Mouse (Mus musculus): ENCODE data around the gene Rab4a. TPM values are rescaled to one million over a fixed set of nuclear protein-coding genes. Genes with fewer than 3 reads are reported as not detected.

Gene Rab4a
- polyA plus RNA-seq, 1 experiment from 2014 or later = 58.7 TPM

DNA sequence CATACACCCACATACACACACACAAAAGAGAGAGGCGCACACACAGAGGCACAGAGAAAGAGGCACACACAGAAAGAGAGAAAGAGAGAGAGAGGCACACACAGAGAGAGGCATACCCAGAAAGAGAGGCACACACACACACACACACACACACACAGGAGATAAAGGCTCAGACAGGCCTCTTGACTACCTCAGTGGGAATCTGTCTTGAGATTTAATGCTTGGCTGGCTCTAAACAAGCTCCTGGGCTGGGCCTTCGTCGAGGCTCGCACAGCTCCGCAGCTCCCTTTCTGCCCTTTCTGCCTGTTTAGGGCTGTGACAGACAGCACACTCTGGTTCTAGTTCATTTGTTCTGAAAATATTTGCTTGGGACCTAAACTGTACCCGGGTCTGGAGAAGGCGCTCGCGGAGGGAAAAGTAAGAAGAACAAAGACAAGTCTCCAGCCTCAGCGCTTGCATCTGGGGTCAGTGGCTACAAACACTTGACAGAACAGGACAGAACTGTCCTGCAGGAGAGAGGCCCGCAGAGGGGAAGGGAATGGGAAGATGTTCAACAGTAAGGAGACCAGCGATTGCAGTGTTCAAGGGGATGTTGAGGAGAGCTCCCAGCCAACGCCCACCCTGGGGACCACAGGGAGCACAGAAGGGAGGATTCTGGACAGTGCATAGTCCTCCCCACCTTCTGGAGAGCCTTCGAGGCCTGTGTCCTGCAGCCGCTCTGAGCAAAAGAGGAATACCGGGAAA, 14.5 kb upstream of the Rab4a start:
- Histone ChIP-seq H3K27me3 (ENCODE audit: control insufficient read depth, insufficient read depth, low read length) (no peaks in the 10 kb centered on the region; the same call in 1 of the 2 replicates), H3K36me3 (ENCODE audit: control insufficient read depth, insufficient read depth, low read length) (no peaks in the 10 kb centered on the region), H3K4me1 (ENCODE audit: control insufficient read depth, insufficient read depth, low read length) (0 out of 2 replicates have a peak, but pooled peaks cover 2% of the 10 kb centered on the region), H3K27ac (ENCODE audit: low read depth, low read length) (no peak overlapping the region), H3K9me3 (replicated peaks; ENCODE audit: control insufficient read depth, low read length) (no peaks in the 10 kb centered on the region), H3K4me2 (no peak overlapping the region), H3K4me3 (ENCODE audit: low read depth, low read length) (no peak overlapping the region), H3K9ac (ENCODE audit: low read depth, low read length) (no peak overlapping the region)
- ATAC-seq (replicated peaks; ENCODE audit: insufficient number of reproducible peaks, low FRiP score, low TSS enrichment) = no peak
- WGBS (ENCODE audit: insufficient replicate concordance) = 72% methylated on average over 16 of the region's 16 CpGs

DNA sequence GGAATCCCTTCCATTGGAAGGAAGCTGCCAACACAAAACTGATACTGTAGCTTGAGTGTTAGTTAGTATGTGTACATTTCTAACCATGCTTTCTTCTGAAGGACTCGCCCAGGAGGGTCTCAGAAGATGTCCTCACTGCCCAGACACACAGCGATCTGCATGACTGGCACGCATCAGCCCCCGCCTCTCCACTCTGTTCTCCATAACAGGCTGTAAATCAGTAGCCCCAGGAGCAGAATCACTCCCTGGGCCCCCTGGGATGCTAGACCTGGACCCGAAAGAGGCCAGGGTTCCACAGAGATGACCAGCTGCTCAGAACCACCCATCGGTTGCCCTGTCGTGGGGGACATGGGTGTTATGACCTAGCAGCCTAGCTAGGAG, 13.9 kb upstream of the Rab4a start:
- no peak overlapping the region for H3K4me2 ChIP-seq
- H3K27me3 ChIP-seq (ENCODE audit: control insufficient read depth, insufficient read depth, low read length) = no peaks in the 10 kb centered on the region; the same call in 1 of the 2 replicates
- ATAC-seq (replicated peaks; ENCODE audit: insufficient number of reproducible peaks, low FRiP score, low TSS enrichment) = no peak
- no peak overlapping the region for H3K9ac ChIP-seq (ENCODE audit: low read depth, low read length)
- no peaks in the 10 kb centered on the region for H3K9me3 ChIP-seq (replicated peaks; ENCODE audit: control insufficient read depth, low read length)
- no peak overlapping the region for H3K27ac ChIP-seq (ENCODE audit: low read depth, low read length)
- 82% methylated on average over 7 of the region's 7 CpGs for WGBS (ENCODE audit: insufficient replicate concordance)
- H3K36me3 ChIP-seq (ENCODE audit: control insufficient read depth, insufficient read depth, low read length) = no peaks in the 10 kb centered on the region
- no peak overlapping the region for H3K4me3 ChIP-seq (ENCODE audit: low read depth, low read length)
- 0 out of 2 replicates have a peak, but pooled peaks cover 2% of the 10 kb centered on the region for H3K4me1 ChIP-seq (ENCODE audit: control insufficient read depth, insufficient read depth, low read length)

GRCm38 (mm10) chr8:123793900-123794299, 11.9 kb upstream of the Rab4a start:
- Histone ChIP-seq H3K27ac (ENCODE audit: low read depth, low read length) (no peak overlapping the region), H3K9me3 (replicated peaks; ENCODE audit: control insufficient read depth, low read length) (no peaks in the 10 kb centered on the region), H3K36me3 (ENCODE audit: control insufficient read depth, insufficient read depth, low read length) (no peaks in the 10 kb centered on the region), H3K4me2 (no peak overlapping the region), H3K4me1 (ENCODE audit: control insufficient read depth, insufficient read depth, low read length) (no peaks in the 10 kb centered on the region), H3K4me3 (ENCODE audit: low read depth, low read length) (no peak overlapping the region), H3K9ac (ENCODE audit: low read depth, low read length) (no peak overlapping the region), H3K27me3 (ENCODE audit: control insufficient read depth, insufficient read depth, low read length) (no peaks in the 10 kb centered on the region; the same call in 1 of the 2 replicates)
- no peak for ATAC-seq (replicated peaks; ENCODE audit: insufficient number of reproducible peaks, low FRiP score, low TSS enrichment)
- WGBS (ENCODE audit: insufficient replicate concordance) = 44% methylated on average over 10 of the region's 10 CpGs

GRCm38 (mm10) chr8:123794766-123795165, 11.0 kb upstream of the Rab4a start:
- H3K9ac ChIP-seq (ENCODE audit: low read depth, low read length) = no peak overlapping the region
- no peaks in the 10 kb centered on the region for H3K4me1 ChIP-seq (ENCODE audit: control insufficient read depth, insufficient read depth, low read length)
- no peak overlapping the region for H3K27ac ChIP-seq (ENCODE audit: low read depth, low read length)
- 64% methylated on average over 4 of the region's 4 CpGs for WGBS (ENCODE audit: insufficient replicate concordance)
- ATAC-seq (replicated peaks; ENCODE audit: insufficient number of reproducible peaks, low FRiP score, low TSS enrichment) = no peak
- H3K36me3 ChIP-seq (ENCODE audit: control insufficient read depth, insufficient read depth, low read length) = no peaks in the 10 kb centered on the region
- no peak overlapping the region for H3K4me3 ChIP-seq (ENCODE audit: low read depth, low read length)
- H3K27me3 ChIP-seq (ENCODE audit: control insufficient read depth, insufficient read depth, low read length) = no peaks in the 10 kb centered on the region
- H3K9me3 ChIP-seq (replicated peaks; ENCODE audit: control insufficient read depth, low read length) = no peaks in the 10 kb centered on the region
- no peak overlapping the region for H3K4me2 ChIP-seq

DNA sequence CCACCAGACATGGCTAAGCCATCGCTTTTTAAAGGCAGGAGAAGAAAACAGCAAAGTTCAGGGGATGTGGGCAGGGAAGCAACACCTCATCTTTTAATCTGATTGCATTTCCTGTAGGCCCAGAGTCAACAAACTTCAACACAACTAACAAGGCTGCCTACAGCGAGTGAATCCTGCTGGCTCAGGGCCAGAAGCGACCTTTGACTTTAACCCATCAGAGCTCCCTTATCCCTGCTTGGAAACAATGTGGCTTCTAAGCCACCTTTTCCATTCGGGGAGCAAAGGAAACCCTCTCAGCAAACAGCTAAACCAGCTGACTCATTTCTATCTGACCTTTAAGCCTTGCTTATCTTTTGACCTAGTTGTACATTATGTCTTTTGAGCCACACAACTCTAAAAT, 9.0 kb upstream of the Rab4a start:
- Histone ChIP-seq H3K27me3 (ENCODE audit: control insufficient read depth, insufficient read depth, low read length) (no peaks in the 10 kb centered on the region), H3K36me3 (ENCODE audit: control insufficient read depth, insufficient read depth, low read length) (no peaks in the 10 kb centered on the region), H3K4me3 (ENCODE audit: low read depth, low read length) (no peak overlapping the region), H3K9ac (ENCODE audit: low read depth, low read length) (no peak overlapping the region), H3K9me3 (replicated peaks; ENCODE audit: control insufficient read depth, low read length) (no peaks in the 10 kb centered on the region), H3K4me1 (ENCODE audit: control insufficient read depth, insufficient read depth, low read length) (no peaks in the 10 kb centered on the region), H3K4me2 (no peak overlapping the region), H3K27ac (ENCODE audit: low read depth, low read length) (no peak overlapping the region)
- 34% methylated on average over 4 of the region's 4 CpGs for WGBS (ENCODE audit: insufficient replicate concordance)
- ATAC-seq (replicated peaks; ENCODE audit: insufficient number of reproducible peaks, low FRiP score, low TSS enrichment) = no peak

- no peak for ATAC-seq (replicated peaks; ENCODE audit: insufficient number of reproducible peaks, low FRiP score, low TSS enrichment)
- no peaks in the 10 kb centered on the region for H3K9me3 ChIP-seq (replicated peaks; ENCODE audit: control insufficient read depth, low read length)
- WGBS (ENCODE audit: insufficient replicate concordance) = 74% methylated on average over 15 of the region's 15 CpGs
- H3K27ac ChIP-seq (ENCODE audit: low read depth, low read length) = no peak overlapping the region
- no peak overlapping the region for H3K4me2 ChIP-seq
- H3K4me1 ChIP-seq (ENCODE audit: control insufficient read depth, insufficient read depth, low read length) = no peaks in the 10 kb centered on the region
- H3K27me3 ChIP-seq (ENCODE audit: control insufficient read depth, insufficient read depth, low read length) = no peaks in the 10 kb centered on the region
- no peak overlapping the region for H3K4me3 ChIP-seq (ENCODE audit: low read depth, low read length)
- H3K36me3 ChIP-seq (ENCODE audit: control insufficient read depth, insufficient read depth, low read length) = no peaks in the 10 kb centered on the region
- H3K9ac ChIP-seq (ENCODE audit: low read depth, low read length) = no peak overlapping the region
Observed at GRCm38 (mm10) chr8:123797928-123798327, 7.9 kb upstream of the Rab4a start.

GRCm38 (mm10) chr8:123799434-123799833, 6.4 kb upstream of the Rab4a start:
- ATAC-seq (replicated peaks; ENCODE audit: insufficient number of reproducible peaks, low FRiP score, low TSS enrichment) = no peak
- H3K9me3 ChIP-seq (replicated peaks; ENCODE audit: control insufficient read depth, low read length) = no peaks in the 10 kb centered on the region
- H3K9ac ChIP-seq (ENCODE audit: low read depth, low read length) = no peak overlapping the region
- WGBS (ENCODE audit: insufficient replicate concordance) = 79% methylated on average over 6 of the region's 6 CpGs
- H3K27ac ChIP-seq (ENCODE audit: low read depth, low read length) = no peak overlapping the region
- H3K4me1 ChIP-seq (ENCODE audit: control insufficient read depth, insufficient read depth, low read length) = no peaks in the 10 kb centered on the region
- no peaks in the 10 kb centered on the region for H3K27me3 ChIP-seq (ENCODE audit: control insufficient read depth, insufficient read depth, low read length)
- H3K36me3 ChIP-seq (ENCODE audit: control insufficient read depth, insufficient read depth, low read length) = no peaks in the 10 kb centered on the region
- no peak overlapping the region for H3K4me2 ChIP-seq
- no peak overlapping the region for H3K4me3 ChIP-seq (ENCODE audit: low read depth, low read length)

GRCm38 (mm10) chr8:123799885-123800284, 5.9 kb upstream of the Rab4a start:
- WGBS (ENCODE audit: insufficient replicate concordance) = 56% methylated on average over 3 of the region's 3 CpGs
- Histone ChIP-seq H3K36me3 (ENCODE audit: control insufficient read depth, insufficient read depth, low read length) (no peaks in the 10 kb centered on the region), H3K4me2 (no peak overlapping the region), H3K4me1 (ENCODE audit: control insufficient read depth, insufficient read depth, low read length) (no peaks in the 10 kb centered on the region), H3K27me3 (ENCODE audit: control insufficient read depth, insufficient read depth, low read length) (no peaks in the 10 kb centered on the region), H3K9me3 (replicated peaks; ENCODE audit: control insufficient read depth, low read length) (no peaks in the 10 kb centered on the region), H3K27ac (ENCODE audit: low read depth, low read length) (no peak overlapping the region), H3K9ac (ENCODE audit: low read depth, low read length) (no peak overlapping the region), H3K4me3 (ENCODE audit: low read depth, low read length) (no peak overlapping the region)
- ATAC-seq (replicated peaks; ENCODE audit: insufficient number of reproducible peaks, low FRiP score, low TSS enrichment) = no peak

DNA sequence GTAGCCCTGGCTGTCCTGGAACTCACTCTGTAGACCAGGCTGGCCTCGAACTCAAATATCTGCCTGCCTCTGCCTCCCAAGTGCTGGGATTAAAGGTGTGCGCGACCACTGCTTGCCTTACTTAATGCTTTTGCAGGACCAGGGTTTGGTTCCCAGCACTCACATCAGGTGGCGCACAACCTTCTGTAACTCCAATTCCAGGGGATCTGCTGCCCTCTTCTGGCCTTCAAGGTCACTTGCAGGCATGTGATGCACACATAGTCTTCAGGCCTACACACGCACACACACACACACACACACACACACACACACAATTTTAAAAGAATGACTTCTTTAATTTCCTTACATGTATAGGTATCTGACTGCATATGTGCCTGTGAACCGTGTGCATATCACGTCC, 4.9 kb upstream of the Rab4a start:
- H3K27me3 ChIP-seq (ENCODE audit: control insufficient read depth, insufficient read depth, low read length) = no peaks in the 10 kb centered on the region
- no peaks in the 10 kb centered on the region for H3K9me3 ChIP-seq (replicated peaks; ENCODE audit: control insufficient read depth, low read length)
- H3K36me3 ChIP-seq (ENCODE audit: control insufficient read depth, insufficient read depth, low read length) = no peaks in the 10 kb centered on the region
- H3K9ac ChIP-seq (ENCODE audit: low read depth, low read length) = no peak overlapping the region
- no peak overlapping the region for H3K4me2 ChIP-seq
- WGBS (ENCODE audit: insufficient replicate concordance) = 84% methylated on average over 7 of the region's 7 CpGs
- no peak for ATAC-seq (replicated peaks; ENCODE audit: insufficient number of reproducible peaks, low FRiP score, low TSS enrichment)
- H3K4me1 ChIP-seq (ENCODE audit: control insufficient read depth, insufficient read depth, low read length) = 0 out of 2 replicates have a peak, but pooled peaks cover 4% of the 10 kb centered on the region
- H3K27ac ChIP-seq (ENCODE audit: low read depth, low read length) = no peak overlapping the region
- H3K4me3 ChIP-seq (ENCODE audit: low read depth, low read length) = no peak overlapping the region
